Mouse (Mus musculus): ENCODE results near the gene Cby1. TPM values are rescaled to one million over a fixed set of nuclear protein-coding genes. Genes with fewer than 3 reads are reported as not detected.
A peak's percentile ranks its signal among the peaks of the same experiment; 100 is the strongest.

Cby1 gene
- polyA plus RNA-seq, 1 experiment from 2014 or later: 85.8 TPM

DNA sequence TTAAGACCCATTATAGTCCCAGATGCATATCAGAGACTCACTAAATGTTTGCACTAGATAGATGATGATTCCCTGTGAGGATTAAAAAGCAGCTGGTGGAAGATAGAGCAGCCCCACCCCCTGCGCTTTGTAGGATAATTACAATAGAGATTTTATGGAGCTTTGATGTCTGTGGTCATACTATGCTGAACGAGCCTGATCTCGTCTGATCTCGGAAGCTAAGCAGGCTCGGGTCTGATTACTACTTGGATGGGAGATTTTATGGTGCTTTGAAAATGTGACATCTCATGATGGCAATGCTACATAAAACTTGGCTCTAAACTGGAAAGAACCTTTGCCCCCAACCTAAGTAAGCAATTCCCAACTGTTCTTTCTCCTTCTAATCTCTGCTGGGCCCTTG is 33.3 kb downstream of the Cby1 start:
- H3K36me3 ChIP-seq: peaks cover 12% of the 10 kb centered on the region; the same call in 1 of the 2 replicates
- no peak for ATAC-seq (ENCODE audit: low FRiP score)
- H3K27ac ChIP-seq: no peak overlapping the region
- no peaks in the 10 kb centered on the region for H3K27me3 ChIP-seq
- 77% methylated on average over 5 of the region's 5 CpGs for WGBS
- peak overlapping the region; percentile 70 for H3K4me3 ChIP-seq
- no peaks in the 10 kb centered on the region for H3K9me3 ChIP-seq
- H3K9ac ChIP-seq: peak overlapping the region; percentile 87
- peaks cover 49% of the 10 kb centered on the region for H3K4me1 ChIP-seq (replicated peaks)
- H3K4me2 ChIP-seq: peak overlapping the region; percentile 96

DNA sequence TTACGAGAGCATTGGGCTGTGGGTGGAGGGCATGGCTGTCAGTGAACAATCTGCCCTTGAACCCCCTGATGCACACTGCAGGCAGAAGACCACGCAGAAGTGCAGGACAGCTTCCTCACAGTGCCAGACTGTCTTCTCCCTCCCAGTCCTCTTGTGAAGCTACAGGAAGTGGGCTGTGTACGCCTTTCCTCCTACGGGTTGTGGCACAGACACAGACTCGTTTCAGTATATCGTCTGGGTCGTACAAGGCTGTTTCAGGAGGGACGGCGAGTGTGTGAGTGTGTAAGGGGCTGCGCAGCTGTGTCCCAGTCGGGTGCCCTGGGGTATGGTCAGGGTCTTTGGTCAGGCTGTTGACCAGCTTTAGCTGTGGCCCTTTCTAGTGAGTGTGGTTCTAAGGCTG is 34.7 kb downstream of the Cby1 start:
- Histone ChIP-seq H3K4me1 (replicated peaks) (peaks cover 51% of the 10 kb centered on the region), H3K4me2 (0 out of 2 replicates have a peak overlapping the region, but pooled peaks have one; percentile 8), H3K36me3 (peaks cover 12% of the 10 kb centered on the region; the same call in 1 of the 2 replicates), H3K27ac (no peak overlapping the region), H3K27me3 (no peaks in the 10 kb centered on the region), H3K9ac (no peak overlapping the region; the same call in 1 of the 2 replicates), H3K9me3 (no peaks in the 10 kb centered on the region), H3K4me3 (no peak overlapping the region)
- no peak for ATAC-seq (ENCODE audit: low FRiP score)
- 89% methylated on average over 11 of the region's 11 CpGs for WGBS

DNA sequence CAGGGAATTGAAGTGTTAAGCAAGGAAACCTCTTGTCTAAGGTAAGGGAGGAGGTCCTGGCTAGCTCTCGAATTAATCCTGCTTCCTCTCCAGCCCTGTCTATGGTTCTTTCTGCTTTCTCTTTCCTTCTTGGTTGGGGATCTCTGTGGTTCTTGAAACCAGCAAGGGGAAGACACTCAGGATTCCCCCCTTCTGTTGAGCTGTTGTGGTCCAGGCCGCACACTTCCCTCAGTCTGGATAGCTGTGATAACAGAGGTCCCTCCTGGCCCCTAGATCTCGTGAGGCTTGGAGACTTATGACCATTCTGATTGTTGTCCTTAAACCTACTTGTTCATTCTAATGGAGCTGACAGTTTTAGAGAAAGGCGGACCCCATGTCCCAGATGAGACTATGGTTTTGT is 35.5 kb downstream of the Cby1 start:
- ATAC-seq (ENCODE audit: low FRiP score): no peak
- Histone ChIP-seq H3K4me3 (no peak overlapping the region), H3K4me2 (no peak overlapping the region), H3K9me3 (no peaks in the 10 kb centered on the region), H3K27me3 (no peaks in the 10 kb centered on the region), H3K4me1 (replicated peaks) (peaks cover 51% of the 10 kb centered on the region), H3K27ac (no peak overlapping the region), H3K9ac (no peak overlapping the region; the same call in 1 of the 2 replicates), H3K36me3 (peaks cover 17% of the 10 kb centered on the region; the same call in 1 of the 2 replicates)
- WGBS: 93% methylated on average over 4 of the region's 4 CpGs

DNA sequence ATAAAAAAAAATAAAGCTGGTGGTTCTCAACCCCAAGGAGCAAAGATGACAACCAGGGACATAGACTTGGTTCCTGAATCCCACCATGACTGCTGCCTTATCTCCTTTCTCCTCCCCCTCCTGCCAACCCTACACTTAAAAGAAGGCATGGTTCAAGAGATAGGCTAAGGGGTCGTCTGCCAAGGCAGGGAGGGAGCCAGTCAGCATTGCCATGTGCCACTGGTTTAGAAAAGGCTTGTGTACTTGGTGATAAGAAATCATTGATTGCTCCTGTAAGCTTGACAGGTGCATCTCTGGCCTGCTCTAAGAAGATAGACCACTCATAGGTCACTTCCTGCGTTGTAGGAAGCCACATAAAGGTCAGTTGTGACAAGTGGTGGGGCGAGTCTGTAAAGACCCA is 36.5 kb downstream of the Cby1 start:
- no peak overlapping the region for H3K9ac ChIP-seq
- peaks cover 45% of the 10 kb centered on the region for H3K4me1 ChIP-seq (replicated peaks)
- no peak overlapping the region for H3K4me2 ChIP-seq
- ATAC-seq (ENCODE audit: low FRiP score): no peak
- 85% methylated on average over 3 of the region's 3 CpGs for WGBS
- H3K27ac ChIP-seq: no peak overlapping the region
- H3K27me3 ChIP-seq: no peaks in the 10 kb centered on the region
- H3K36me3 ChIP-seq: peaks cover 18% of the 10 kb centered on the region; the same call in 1 of the 2 replicates
- no peaks in the 10 kb centered on the region for H3K9me3 ChIP-seq
- H3K4me3 ChIP-seq: no peak overlapping the region

DNA sequence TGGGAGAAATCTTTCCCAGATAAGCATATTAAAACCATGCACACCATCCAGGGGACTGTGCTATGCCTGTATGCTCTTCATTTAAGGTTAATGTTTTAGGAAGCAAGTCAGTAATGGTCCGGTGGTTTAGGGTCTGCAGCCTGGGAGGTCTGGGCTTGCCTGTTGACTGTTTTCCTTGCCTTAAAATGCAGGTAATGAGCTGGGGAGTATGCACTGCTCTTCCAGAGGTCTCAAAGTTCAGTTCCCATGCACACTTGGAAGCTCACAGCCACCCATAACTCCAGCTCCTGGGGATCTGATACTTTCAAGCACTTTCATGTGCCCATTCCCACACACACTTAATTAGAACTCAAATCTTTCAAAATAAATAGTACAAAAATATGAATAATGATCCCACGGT is 37.5 kb downstream of the Cby1 start:
- 96% methylated on average over 2 of the region's 2 CpGs for WGBS
- Histone ChIP-seq H3K27ac (peak overlapping the region; percentile 78; the same call in 1 of the 2 replicates), H3K4me1 (replicated peaks) (peaks cover 41% of the 10 kb centered on the region)

DNA sequence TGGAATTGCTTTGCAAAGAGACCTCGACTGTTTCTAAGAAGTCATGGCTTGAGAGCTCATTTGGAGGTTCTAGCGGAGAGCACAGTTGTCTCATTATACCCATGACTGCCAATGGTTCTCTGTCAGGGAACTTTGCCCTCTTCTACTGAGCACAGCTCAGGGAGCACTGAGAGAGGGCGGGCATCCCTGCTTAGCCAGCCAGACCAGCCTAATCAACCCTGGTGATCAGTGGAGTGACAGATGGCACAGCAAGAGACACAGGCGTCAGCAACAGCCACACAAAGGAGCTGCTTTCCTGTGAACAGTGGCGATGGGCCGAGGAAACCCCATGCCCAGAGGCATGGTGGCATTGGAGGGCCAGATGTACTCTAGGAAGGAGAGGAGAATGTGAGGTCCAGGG is 38.0 kb downstream of the Cby1 start:
- Histone ChIP-seq H3K4me1 (replicated peaks) (peaks cover 36% of the 10 kb centered on the region), H3K9me3 (no peaks in the 10 kb centered on the region), H3K4me2 (no peak overlapping the region), H3K27me3 (no peaks in the 10 kb centered on the region), H3K27ac (peak overlapping the region; percentile 78), H3K4me3 (no peak overlapping the region), H3K36me3 (peaks cover 18% of the 10 kb centered on the region; the same call in 1 of the 2 replicates), H3K9ac (peak overlapping the region; percentile 19; the same call in 1 of the 2 replicates)
- ATAC-seq (ENCODE audit: low FRiP score): peak; percentile 49; the same call in 1 of the 2 replicates
- WGBS: 54% methylated on average over 6 of the region's 6 CpGs

More for the DNA sequence above, 37.5 kb downstream of the Cby1 start:
- H3K27me3 ChIP-seq: no peaks in the 10 kb centered on the region
- no peak overlapping the region for H3K9ac ChIP-seq
- H3K4me2 ChIP-seq: no peak overlapping the region
- H3K4me3 ChIP-seq: no peak overlapping the region
- no peak for ATAC-seq (ENCODE audit: low FRiP score)
- H3K9me3 ChIP-seq: no peaks in the 10 kb centered on the region
- peaks cover 18% of the 10 kb centered on the region; the same call in 1 of the 2 replicates for H3K36me3 ChIP-seq

DNA sequence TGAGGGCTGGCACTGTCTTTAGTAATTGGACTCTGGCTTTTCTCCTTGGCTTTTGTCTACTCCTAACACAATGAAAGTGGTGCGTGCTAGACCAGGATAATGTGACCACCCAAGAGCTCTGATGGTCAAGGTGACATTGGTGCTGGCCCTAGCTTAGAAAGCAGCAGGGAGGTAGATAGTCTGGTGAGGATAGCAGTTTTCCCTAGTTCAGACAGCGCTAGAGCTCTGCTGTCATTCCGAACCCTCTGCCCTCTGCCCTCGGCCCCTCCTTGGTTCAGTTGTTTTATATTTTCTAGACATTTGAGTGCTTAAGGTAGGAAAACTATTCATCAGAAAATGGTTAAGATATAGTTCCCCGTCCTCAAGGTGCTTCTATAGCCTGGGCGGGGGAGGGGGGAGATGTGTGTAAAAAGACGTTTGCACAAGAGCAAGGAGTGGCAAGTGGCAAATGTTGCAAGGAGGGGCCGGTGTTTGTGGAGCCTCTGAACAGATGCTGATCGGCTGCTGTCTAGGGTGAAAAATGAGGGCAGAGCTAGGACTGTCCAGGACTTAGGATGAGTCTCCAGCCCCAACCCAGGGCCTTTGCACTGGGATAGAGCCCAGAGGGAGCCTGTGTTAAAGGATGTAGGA is 38.7 kb downstream of the Cby1 start:
- Histone ChIP-seq H3K27me3 (no peaks in the 10 kb centered on the region), H3K27ac (peak overlapping the region; percentile 78), H3K4me1 (replicated peaks) (peaks cover 30% of the 10 kb centered on the region), H3K4me3 (no peak overlapping the region), H3K9ac (no peak overlapping the region), H3K9me3 (no peaks in the 10 kb centered on the region), H3K36me3 (peaks cover 18% of the 10 kb centered on the region; the same call in 1 of the 2 replicates), H3K4me2 (no peak overlapping the region)
- no peak for ATAC-seq (ENCODE audit: low FRiP score)
- WGBS: 72% methylated on average over 9 of the region's 9 CpGs

DNA sequence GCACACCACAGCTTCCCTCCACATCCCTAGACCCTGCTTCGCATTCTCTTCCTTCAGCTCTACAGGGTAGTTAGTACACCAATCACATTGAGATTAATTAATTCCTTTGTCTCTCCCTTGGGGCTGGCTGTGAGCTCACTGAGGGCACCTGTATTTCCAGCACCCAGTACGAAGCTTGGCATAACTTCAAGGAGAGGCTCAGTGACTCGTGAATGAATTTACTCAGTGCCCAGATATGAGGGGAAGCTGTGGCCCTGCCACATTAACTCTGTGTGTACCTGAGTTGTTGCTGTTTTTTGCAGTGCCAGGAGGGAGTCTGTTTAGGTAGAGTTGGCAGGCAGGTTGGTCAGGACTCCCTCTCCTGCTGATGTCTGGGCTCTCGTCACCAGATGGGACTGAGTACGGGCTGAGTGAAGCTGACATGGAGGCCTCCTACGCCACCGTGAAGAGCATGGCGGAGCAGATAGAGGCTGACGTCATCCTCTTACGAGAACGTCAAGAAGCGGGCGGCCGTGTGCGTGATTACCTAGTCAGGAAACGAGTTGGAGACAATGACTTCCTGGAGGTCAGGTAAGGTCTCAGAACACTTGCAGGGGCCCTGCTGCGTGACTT is 47.7 kb downstream of the Cby1 start:
- Histone ChIP-seq H3K27me3 (no peaks in the 10 kb centered on the region), H3K36me3 (peaks cover 44% of the 10 kb centered on the region), H3K9ac (no peak overlapping the region), H3K27ac (no peak overlapping the region), H3K4me1 (replicated peaks) (no peaks in the 10 kb centered on the region), H3K4me3 (no peak overlapping the region), H3K4me2 (no peak overlapping the region), H3K9me3 (no peaks in the 10 kb centered on the region)
- WGBS: 90% methylated on average over 17 of the region's 17 CpGs
- no peak for ATAC-seq (ENCODE audit: low FRiP score)

DNA sequence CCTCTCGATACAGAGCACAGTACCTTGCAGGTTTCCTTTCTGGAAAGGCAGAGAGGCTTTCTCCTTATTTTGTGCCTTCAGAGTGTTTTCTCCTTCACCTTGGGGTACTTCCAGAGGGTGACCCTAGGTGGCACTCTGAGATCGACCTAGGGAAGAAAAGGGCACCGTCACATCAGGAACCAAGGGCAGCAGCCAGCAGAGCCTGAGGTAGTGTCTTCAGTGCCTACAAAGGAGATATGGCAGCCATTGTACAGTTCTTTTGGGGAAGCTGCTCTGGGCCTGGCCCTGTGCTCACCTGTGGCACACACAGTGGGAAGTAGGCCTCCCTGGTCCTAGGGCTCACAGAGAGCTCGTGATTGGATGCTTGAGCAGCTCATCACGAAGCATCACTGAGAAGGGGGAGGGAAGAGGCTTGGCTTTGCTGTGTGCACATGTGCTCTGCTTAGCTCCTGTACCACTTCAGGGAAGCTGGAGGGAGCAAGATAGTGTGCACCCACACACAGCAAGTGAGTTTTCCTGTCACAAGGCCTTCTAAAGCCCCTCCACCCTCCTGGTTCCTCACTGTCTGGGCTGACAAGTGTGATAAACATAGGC is 49.3 kb downstream of the Cby1 start:
- Histone ChIP-seq H3K4me1 (replicated peaks) (no peaks in the 10 kb centered on the region), H3K36me3 (peaks cover 60% of the 10 kb centered on the region), H3K9ac (no peak overlapping the region), H3K4me3 (no peak overlapping the region), H3K4me2 (no peak overlapping the region), H3K27ac (no peak overlapping the region), H3K9me3 (no peaks in the 10 kb centered on the region), H3K27me3 (no peaks in the 10 kb centered on the region)
- WGBS: 97% methylated on average over 5 of the region's 5 CpGs
- ATAC-seq (ENCODE audit: low FRiP score): no peak

DNA sequence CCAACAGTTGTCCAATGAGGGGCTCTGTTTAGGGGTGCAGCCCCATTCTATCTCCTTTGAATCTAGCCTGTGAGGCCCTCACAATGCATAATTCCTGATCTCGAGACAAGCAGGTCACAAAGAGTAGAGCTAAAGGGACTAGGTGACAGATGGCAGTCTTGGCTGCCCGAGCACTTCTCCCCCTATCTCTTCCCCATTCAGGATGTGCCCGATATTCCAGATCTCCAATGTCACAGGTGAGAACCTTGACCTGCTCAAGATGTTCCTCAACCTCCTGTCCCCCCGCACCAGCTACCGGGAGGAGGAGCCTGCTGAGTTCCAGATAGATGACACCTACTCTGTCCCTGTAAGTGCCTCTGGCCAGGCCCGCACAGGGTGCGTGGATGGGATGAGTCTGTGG is 56.6 kb downstream of the Cby1 start:
- peaks cover 99% of the 10 kb centered on the region for H3K36me3 ChIP-seq
- no peak overlapping the region for H3K27ac ChIP-seq
- WGBS: 95% methylated on average over 7 of the region's 7 CpGs

DNA sequence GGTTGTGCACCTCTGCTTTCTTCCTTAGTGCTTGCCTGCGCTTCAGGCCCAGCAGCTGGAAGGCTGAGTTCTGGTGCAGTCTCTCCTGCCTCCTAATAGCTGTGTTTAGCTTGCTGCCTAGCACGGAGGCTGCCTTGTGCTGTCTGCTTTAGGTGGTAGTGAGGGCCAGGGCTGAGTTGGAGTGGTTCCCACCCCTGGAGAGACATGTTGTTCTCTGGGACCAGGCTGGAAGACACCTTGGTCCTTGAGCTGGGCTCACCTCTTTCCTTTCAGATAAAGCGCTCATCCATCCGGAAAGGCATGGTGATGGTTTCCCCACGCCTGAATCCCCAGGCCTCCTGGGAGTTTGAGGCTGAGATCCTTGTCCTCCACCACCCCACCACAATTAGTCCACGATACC is 57.7 kb downstream of the Cby1 start:
- Histone ChIP-seq H3K4me2 (no peak overlapping the region), H3K4me1 (replicated peaks) (no peaks in the 10 kb centered on the region), H3K36me3 (peaks cover 97% of the 10 kb centered on the region), H3K9me3 (no peaks in the 10 kb centered on the region), H3K9ac (no peak overlapping the region; the same call in 1 of the 2 replicates), H3K27me3 (no peaks in the 10 kb centered on the region), H3K4me3 (no peak overlapping the region), H3K27ac (no peak overlapping the region)
- 84% methylated on average over 6 of the region's 6 CpGs for WGBS
- ATAC-seq (ENCODE audit: low FRiP score): no peak

More for the DNA sequence above, 56.6 kb downstream of the Cby1 start:
- Histone ChIP-seq H3K9me3 (no peaks in the 10 kb centered on the region), H3K9ac (no peak overlapping the region), H3K4me1 (replicated peaks) (no peaks in the 10 kb centered on the region), H3K4me3 (no peak overlapping the region), H3K4me2 (no peak overlapping the region), H3K27me3 (no peaks in the 10 kb centered on the region)
- ATAC-seq (ENCODE audit: low FRiP score): no peak
